Mouse (Mus musculus) left cerebral cortex, adult 9 months (tissue): ENCODE data around the gene Dagla.

ENCODE experiments used
- DNase-seq, 2 experiments: peaks; one replicate each; pipeline ENCODE4 v3.0.0; 2022; ENCODE audit warnings: low spot score in 2 of 2

Dagla gene

GRCm38 (mm10) chr19:10307941-10308340 is 3.3 kb upstream of the Dagla start:
- no peak for DNase-seq

DNA sequence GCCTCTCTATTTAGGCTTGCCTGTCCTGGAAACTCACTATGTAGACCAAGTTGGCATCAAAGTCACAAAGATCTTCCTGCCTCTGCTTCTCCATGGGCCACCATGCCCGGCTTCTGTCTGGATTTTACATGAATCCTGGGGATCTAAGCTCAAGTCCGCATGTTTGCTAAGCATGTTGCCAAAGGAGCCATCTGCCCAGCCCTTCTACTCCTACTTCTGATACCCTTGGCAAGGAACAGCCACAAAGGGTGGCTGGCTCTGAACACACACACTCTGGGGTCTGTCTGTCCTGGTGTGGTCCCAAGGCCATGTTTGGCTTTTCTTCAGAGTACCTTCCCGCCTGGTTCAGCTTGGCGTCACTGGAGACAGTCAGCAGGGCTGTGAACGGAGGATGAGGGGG is 2.7 kb upstream of the Dagla start:
- DNase-seq, result no peak

DNA sequence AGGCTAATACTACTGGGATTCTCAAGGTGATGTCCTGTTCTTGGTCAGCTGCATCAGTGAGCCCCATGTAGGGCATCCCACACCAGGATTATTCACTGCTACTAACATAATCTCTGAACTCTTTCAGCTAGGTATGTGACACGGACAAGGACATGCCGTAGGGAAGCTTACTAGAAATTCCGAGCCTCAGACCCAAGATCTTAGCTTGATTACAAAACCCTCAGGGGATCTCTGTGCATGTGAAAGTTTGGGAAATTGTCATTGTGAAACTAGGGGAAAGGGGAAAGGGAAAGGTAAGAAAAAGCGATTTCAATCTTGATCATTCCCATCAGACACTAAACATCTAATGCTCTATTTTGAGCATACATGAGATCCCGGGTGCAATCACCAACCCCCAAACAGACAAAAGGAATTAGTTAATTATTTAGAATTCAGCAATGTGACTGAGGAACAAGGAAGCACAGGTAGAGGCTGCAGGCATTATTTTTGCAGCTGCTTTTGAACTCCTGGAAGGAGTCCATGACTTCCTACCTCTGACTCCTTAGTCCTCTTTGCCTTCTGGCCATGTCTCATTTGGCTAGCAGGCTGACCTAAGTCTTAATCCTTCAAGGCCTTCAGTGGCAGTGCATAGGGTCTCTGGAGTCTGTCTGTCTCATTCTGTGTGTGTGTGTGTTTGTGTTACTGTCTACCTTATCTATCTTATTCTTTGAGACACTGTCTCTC is 2.0 kb upstream of the Dagla start:
- DNase-seq, result no peak

GRCm38 (mm10) chr19:10305640-10306039 is 963 bp upstream of the Dagla start:
- no peak for DNase-seq

DNA sequence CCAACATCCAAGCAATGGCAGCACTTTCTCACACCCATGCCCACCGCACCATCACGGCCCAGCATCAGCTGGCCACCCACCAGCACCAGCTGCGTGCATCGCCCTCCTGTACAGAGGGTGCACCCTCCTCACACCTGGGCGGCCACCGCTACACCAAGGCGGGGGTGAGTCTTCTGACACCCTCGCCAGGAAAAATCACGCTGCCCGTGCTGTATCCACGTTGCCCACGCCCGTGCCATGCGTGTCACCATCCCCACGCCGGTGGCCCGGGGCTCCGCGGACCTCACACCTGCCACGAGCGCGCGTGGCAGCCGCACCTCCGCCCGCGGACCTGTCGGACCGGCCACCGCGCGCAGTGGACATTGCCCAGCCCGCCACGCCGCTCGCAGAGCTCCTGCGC is 282 bp downstream of the Dagla start:
- no peak for DNase-seq

- DNase-seq, result no peak
Measured at GRCm38 (mm10) chr19:10302852-10303251, 1.8 kb downstream of the Dagla start.

GRCm38 (mm10) chr19:10301866-10302356 is 2.8 kb downstream of the Dagla start:
- no peak for DNase-seq

- DNase-seq, result no peak
Measured at GRCm38 (mm10) chr19:10301263-10301662, 3.4 kb downstream of the Dagla start.

DNA sequence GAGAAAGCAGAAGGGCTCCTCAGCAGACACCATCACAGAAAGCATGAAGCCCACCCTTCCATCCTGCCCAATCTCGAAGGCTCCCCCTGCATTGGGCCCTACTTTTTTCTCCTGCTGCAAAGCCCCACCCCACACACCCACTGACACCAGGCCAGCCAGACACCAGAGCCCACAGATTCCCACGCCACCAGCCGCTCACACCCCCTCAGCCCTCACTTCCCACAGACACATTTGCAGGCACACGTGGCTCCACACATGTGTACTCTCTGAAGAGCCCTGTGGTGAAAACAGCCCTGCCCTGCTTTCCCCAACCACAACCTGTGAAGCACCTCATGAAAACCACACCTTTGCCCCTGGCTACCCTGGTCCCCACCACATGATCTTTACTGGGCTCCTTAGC is 3.9 kb downstream of the Dagla start:
- DNase-seq, result peak in 1 of 2 experiments; percentile 69

GRCm38 (mm10) chr19:10298268-10298667 is 6.4 kb downstream of the Dagla start:
- no peak for DNase-seq

- DNase-seq, result peak in 1 of 2 experiments; percentile 50
Measured at GRCm38 (mm10) chr19:10297041-10297503, 7.6 kb downstream of the Dagla start.

GRCm38 (mm10) chr19:10296306-10296705 is 8.4 kb downstream of the Dagla start:
- DNase-seq, result peak in 1 of 2 experiments; percentile 26

DNA sequence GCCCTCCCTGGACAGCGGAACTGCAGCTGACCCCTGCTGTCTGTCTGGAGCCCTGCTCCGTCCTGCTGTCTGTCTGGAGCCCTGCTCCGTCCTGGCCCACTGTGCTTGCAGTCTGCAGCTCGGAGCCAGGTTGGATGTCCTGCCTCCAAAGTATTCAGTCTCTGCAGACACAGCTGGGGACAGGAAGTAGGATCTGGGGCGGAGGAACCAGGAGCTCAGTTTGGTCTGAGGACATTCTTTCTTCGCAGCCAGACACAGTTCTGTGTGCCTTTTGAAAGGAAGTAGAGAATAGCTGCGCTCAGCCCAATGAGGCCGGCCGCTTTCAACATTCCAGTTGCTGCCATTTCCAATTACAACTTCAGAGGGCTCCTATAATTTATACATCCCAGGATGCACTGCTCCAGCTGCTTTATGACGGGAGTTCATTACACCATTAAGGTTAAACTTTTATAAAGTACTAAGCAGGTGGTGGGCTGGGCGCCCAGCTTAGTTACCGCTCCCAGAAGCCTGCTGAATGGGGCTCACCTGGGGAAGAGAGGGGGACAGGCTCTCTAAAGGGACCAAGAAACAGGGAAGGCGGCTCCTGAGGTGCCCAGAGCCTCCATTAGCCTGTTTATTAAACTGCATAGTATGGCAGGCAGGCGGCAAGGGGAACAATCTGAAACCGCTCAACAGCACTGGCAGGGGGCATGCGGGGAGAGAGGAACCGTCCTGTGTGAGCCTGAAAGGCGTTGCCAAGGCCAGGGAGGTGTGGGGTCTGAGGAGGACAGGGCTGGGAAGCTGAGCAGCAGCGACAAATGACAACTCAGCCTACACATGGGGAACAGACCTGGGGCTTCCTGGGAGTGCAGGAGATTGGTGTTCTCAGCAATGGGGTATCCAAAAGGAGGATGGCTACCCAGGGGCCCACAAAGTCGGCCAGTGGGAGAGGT is 9.8 kb downstream of the Dagla start:
- DNase-seq, result no peak

GRCm38 (mm10) chr19:10293987-10294386 is 10.7 kb downstream of the Dagla start:
- no peak for DNase-seq

DNA sequence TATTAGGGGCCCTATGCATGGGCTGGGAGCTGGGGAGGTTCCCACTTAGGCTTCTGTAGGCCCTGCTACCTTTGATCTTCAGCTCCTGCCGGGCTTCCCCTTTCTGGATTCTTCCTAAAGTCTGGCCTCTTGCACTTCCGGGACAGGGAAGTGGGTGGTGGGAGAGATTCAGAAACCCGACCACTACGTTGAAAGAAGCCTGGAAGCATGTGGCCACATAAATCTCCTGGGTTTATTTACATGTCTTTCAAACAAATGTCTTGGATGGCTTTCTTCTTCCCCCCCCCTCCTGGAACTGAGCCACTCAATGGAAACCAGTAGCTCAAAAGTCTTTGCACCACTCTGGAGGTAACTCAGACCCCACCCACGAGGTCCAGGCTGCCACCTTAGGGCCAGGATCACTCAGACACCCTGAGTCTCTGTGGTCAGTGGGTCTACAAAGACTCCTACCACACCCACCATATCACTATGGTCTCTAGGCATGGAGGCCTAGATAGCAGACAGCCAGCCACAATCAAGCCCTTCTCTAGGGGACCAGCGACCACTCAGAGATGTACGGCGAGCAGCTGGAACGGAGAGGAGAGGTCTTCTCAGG is 12.7 kb downstream of the Dagla start:
- DNase-seq, result no peak

DNA sequence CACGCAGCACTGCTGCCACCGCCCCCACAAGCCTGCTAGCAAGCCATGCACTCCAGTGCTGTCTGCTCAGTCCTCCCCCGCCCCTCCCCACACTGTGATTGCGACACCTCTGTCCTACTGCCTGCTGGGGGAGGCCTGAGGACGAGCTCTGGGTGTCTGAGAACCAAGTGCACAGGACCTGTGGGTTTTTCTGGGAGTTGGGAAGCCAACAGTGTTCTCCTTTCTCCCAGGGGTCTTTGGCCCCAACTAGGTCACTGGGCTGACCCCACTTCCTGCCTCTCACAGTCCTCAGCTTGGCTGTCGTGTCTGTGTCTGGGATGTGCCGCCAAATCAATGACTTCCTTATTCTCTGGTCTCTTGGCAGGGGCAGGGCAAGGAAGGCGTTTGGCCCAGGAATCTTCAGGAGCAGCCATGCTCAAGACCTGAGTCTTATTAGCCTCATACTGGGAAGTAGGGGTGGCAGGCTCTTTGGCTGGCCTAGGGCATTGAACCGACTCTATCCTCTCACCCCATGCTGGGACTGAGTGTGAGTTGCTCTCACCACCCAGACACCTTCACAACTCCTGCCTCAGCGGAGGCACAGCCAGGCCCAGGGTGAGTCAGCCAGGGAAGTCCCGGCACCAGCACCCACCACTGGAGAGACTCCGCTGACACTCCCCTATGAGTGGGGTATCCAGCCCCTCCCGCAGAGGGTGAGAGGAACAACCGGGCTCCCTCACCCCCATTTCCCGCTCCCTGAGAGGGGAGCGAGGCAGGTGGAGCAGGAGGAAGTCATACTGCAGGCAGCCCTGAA is 14.3 kb downstream of the Dagla start:
- DNase-seq, result no peak

- DNase-seq, result no peak
Measured at GRCm38 (mm10) chr19:10289609-10290150, 15.0 kb downstream of the Dagla start.

DNA sequence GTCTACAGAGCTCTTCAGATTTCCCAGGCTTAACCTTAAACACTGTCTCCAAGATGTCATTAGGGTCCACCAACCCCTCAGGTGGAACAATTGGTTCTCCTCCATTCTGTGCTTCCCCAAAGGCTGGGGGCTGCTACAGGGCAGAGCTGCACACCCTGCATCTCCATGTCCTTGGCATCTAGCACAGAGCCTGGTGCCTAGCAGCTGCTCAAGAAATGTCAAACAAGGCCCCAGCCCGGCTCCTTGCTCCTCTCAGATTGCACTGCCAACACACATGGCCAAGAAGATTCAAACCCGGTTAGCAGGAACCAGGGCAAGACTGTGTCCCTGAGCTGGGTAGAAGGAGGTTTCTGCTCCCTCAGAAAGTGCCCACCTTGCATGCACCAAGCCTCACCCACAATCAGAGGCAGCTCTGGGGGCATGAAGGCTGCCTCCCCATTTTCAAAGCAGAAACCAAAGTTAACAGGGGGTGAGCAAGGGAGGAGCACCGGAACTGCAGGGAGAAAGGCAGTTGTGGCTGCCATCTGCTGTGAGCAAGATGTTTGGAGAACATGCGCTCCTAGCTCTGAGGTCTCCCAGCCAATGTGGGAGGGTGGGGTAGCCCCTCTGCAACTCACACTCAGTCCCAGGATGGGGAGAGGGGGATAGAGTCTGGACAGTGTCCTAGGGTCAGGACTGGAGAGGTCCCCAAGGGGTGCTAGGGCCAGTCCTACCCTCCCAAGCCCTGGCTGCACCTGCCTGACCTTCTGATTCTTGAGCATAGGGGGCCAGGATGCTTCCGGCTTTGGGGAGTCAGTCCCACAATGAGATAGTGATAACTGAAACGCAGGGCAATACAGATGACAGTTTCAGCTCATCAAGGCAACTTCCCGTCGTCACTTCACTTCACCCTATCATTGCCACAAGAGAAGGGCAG is 16.3 kb downstream of the Dagla start:
- DNase-seq, result no peak

DNA sequence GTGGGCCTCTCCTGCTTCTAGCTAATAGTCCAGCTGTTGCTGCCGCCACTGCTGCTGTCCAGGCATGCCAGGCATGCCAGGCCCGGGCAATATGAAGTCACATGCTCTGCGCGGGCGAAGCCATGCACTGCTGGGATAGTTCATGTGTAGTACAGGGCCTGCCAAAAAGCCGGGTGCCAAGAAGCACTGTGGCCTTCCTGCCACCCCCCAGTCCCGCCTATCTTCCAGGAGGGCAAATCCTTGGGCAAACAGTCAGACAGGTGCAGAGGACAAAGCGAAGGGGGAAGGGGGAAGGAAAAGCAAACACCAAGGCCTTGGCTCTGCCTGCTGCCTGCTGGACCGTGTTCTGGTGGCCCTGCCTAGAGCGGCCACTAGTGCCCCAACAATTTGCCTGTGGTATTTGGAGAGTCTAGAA is 18.2 kb downstream of the Dagla start:
- DNase-seq, result no peak
